Mouse (Mus musculus) spleen, adult 2 months (tissue): ENCODE data around the gene Cacna2d1.

Source experiments
- CTCF ChIP-seq: fragments of 200-500 bp; IDR thresholded peaks from 2 replicates; pipeline ENCODE4 v1.5.1; 2011; ENCODE audit warnings: mild to moderate bottlenecking, inconsistent platforms; ENCODE audit not compliant: insufficient read depth, insufficient read length, insufficient replicate concordance; ENCODE audit errors: extremely low read depth
- POLR2A ChIP-seq: fragments of 200-500 bp; IDR thresholded peaks from 2 replicates; pipeline ENCODE4 v1.6.1; 2011; ENCODE audit warnings: low read depth, low read length, inconsistent platforms

GRCm38 (mm10) chr5:16134286-16135094, 200.0 kb downstream of the Cacna2d1 start:
- no peak for TF ChIP-seq POLR2A
- TF ChIP-seq CTCF, result no peak
